Mouse (Mus musculus) neural tube, embryonic 15.5 days (tissue): Measurements from ENCODE around the gene Comp. TPM values are rescaled to one million over a fixed set of nuclear protein-coding genes. Genes with fewer than 3 reads are reported as not detected.

ENCODE experiments used
- ATAC-seq: fragments of 200-750 bp; cut with Nextera tagmentation; 2 replicates; pipeline ENCODE4 v1.8.0; 2017; ENCODE audit warnings: mild to moderate bottlenecking, moderate TSS enrichment, moderate library complexity; ENCODE audit not compliant: low FRiP score
- H3K27ac ChIP-seq: fragments of 300-500 bp; sonication (generic); replicated peaks from 2 replicates; pipeline ENCODE4 v1.5.1; 2015; ENCODE audit warnings: mild to moderate bottlenecking, inconsistent platforms
- H3K27me3 ChIP-seq: fragments of 300-500 bp; sonication (generic); replicated peaks from 2 replicates; pipeline ENCODE4 v1.6.1; 2015; ENCODE audit warnings: inconsistent platforms
- H3K36me3 ChIP-seq: fragments of 300-500 bp; sonication (generic); 2 replicates; pipeline ENCODE4 v1.6.1; 2015; ENCODE audit warnings: inconsistent platforms
- H3K4me1 ChIP-seq: fragments of 300-500 bp; sonication (generic); 2 replicates; pipeline ENCODE4 v1.6.1; 2015; ENCODE audit warnings: inconsistent platforms
- H3K4me2 ChIP-seq: fragments of 300-500 bp; sonication (generic); 2 replicates; pipeline ENCODE4 v1.6.1; 2015; ENCODE audit warnings: inconsistent platforms, mild to moderate bottlenecking, moderate library complexity
- H3K4me3 ChIP-seq: fragments of 300-500 bp; sonication (generic); replicated peaks from 2 replicates; pipeline ENCODE4 v1.5.1; 2015; ENCODE audit warnings: mild to moderate bottlenecking, inconsistent platforms
- H3K9ac ChIP-seq: fragments of 300-500 bp; sonication (generic); replicated peaks from 2 replicates; pipeline ENCODE4 v1.6.1; 2015; ENCODE audit warnings: mild to moderate bottlenecking, inconsistent platforms
- H3K9me3 ChIP-seq: fragments of 300-500 bp; sonication (generic); replicated peaks from 2 replicates; pipeline ENCODE4 v1.6.1; 2016; ENCODE audit warnings: inconsistent platforms
- WGBS: fragments of 180-500 bp; shearing (Covaris S2); methylation state at CpG from one replicate; pipeline ENCODE4 v1.1.7; 2015; ENCODE audit warnings: mixed read lengths; 5-methylcytosine and 5-hydroxymethylcytosine counted together
- polyA plus RNA-seq: library from polyadenylated mRNA; unstranded; fragments of >200 nt; fragmentation: Nextera tagmentation; extraction: Ambion mirVana; gene quantifications from 2 replicates; pipeline ENCODE4 v1.2.1, GENCODE M21; 2015

Gene Comp
- polyA plus RNA-seq, 1 experiment from 2014 or later, result 6.4 TPM

DNA sequence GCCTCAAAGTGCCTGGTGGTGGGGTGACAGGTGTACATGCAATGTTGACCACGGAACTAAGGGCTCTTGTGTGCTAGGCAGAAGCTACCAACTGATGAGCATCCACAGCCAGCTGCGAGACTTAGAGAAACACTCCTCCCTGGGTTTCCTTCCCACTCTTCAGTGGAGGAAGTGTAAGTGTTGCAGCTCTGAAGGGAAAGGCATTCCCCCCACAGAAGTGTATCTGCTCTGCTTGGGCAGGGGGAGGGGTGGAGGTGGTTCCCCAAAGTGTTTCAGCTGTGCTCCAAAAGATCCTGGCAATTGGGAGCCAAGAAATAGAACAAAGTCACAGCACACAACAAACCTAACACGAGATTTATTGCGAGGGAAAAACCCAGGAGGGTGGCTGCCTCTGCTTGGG, 19.4 kb upstream of the Comp start:
- H3K27me3 ChIP-seq, result no peaks in the 10 kb centered on the region
- 70% methylated on average over 4 of the region's 4 CpGs for WGBS
- peak overlapping the region; percentile 98 for H3K4me2 ChIP-seq
- H3K9me3 ChIP-seq, result no peaks in the 10 kb centered on the region
- peak; percentile 4 for ATAC-seq
- peak overlapping the region; percentile 78 for H3K4me3 ChIP-seq
- peak overlapping the region; percentile 86 for H3K27ac ChIP-seq
- 0 out of 2 replicates have a peak, but pooled peaks cover 2% of the 10 kb centered on the region for H3K36me3 ChIP-seq
- peak overlapping the region; percentile 58 for H3K9ac ChIP-seq
- peaks cover 45% of the 10 kb centered on the region for H3K4me1 ChIP-seq

DNA sequence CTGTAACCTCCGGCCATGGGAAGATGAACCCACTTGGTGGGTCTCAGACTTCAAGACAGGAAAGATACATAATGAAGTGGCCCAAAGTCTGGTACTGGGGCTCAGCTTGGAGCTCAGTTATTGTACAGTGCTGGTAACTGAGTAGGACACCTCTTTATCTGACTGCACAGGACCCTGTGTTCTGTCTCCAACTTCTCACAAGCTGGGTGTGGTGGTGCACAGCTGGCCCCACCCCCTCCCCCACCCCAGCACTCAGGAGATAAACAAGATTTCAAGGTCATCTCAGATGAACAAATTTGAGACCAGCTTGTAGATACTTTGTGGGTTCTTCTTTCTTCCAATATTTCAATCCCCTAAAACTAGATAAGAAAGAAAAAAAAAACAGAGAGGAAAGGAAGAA, 17.2 kb upstream of the Comp start:
- 87% methylated on average over 1 of the region's 1 CpGs for WGBS
- Histone ChIP-seq H3K4me2 (no peak overlapping the region), H3K27me3 (no peaks in the 10 kb centered on the region), H3K36me3 (no peaks in the 10 kb centered on the region), H3K4me1 (peaks cover 23% of the 10 kb centered on the region), H3K9ac (no peak overlapping the region), H3K27ac (no peak overlapping the region), H3K4me3 (no peak overlapping the region), H3K9me3 (no peaks in the 10 kb centered on the region)
- no peak for ATAC-seq

DNA sequence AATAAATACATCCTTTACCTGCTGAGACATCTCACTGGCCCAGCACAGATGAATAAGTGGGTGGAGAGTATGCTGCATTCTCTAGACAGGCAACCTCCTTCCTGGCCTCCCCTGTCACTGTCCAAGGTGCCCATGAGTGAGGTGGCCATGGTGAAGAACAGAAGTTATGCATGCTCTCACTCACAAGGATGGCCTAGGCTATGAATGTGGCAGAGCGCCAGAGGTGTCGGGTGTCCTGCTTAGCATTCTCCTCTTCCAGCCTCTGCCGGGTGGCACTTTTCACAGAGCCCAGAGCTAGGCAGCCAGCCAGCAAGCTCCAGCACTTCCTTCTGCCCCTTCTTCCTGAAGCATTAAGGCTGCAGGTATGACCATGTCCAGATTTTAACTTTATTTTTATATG, 13.9 kb upstream of the Comp start:
- ATAC-seq, result no peak
- Histone ChIP-seq H3K4me3 (no peak overlapping the region), H3K9ac (no peak overlapping the region), H3K9me3 (no peaks in the 10 kb centered on the region), H3K27me3 (no peaks in the 10 kb centered on the region), H3K4me1 (0 out of 2 replicates have a peak, but pooled peaks cover 1% of the 10 kb centered on the region), H3K36me3 (no peaks in the 10 kb centered on the region), H3K27ac (no peak overlapping the region), H3K4me2 (no peak overlapping the region)
- WGBS, result 34% methylated on average over 3 of the region's 3 CpGs

DNA sequence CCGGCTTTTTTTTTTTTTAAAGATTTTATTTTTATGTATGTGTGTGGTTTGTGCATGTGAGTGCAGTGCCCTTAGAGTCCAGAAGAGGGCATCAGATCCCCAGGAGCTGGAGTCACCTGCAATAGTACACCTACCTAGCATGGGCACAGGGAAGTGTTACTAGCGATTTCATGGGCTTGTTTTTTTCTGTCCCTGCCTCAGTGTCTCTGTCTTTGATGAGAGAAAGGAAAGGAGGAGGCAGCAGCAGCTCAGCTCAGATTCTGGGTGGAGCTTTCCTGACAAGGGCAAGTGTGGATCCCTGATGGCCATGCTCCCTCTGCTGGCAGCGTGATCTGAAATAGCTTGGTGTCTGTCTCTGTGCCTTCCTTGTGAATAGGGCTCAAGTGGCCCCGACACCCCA, 12.6 kb upstream of the Comp start:
- H3K4me3 ChIP-seq, result no peak overlapping the region
- H3K4me1 ChIP-seq, result no peaks in the 10 kb centered on the region
- H3K27me3 ChIP-seq, result no peaks in the 10 kb centered on the region
- no peaks in the 10 kb centered on the region for H3K36me3 ChIP-seq
- H3K9me3 ChIP-seq, result no peaks in the 10 kb centered on the region
- WGBS, result 53% methylated on average over 4 of the region's 4 CpGs
- ATAC-seq, result no peak
- H3K27ac ChIP-seq, result no peak overlapping the region
- H3K9ac ChIP-seq, result no peak overlapping the region
- H3K4me2 ChIP-seq, result no peak overlapping the region

DNA sequence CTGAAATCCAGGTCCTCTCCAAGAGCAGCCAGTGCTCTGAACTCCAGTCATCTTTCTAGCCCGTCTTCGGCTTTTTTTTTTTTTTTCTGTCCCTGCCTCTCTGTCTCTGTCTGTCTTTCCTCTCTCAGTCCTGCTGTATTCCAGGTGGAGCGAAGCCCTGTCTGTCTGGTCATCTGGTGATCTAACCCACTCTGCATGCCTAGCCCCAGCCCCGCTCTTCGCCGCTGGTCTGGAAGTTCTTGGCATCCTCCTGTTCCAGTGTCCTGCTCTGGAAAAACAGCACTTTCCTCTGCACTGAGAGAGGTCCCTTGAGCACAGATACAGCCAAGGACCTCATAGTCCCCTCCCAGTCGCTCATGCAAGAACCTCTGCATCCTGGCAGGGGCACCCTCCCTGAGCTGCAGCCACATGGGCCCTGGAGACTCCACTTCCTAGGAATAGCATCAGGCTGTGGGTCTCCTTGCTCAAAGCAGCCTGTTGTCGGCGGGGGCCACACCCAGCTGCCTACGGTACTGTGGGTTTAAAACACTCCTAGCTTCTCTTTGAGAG, 11.8 kb upstream of the Comp start:
- Histone ChIP-seq H3K27me3 (no peaks in the 10 kb centered on the region), H3K27ac (no peak overlapping the region), H3K36me3 (no peaks in the 10 kb centered on the region), H3K9ac (no peak overlapping the region; the same call in 1 of the 2 replicates), H3K4me2 (no peak overlapping the region), H3K4me1 (no peaks in the 10 kb centered on the region), H3K9me3 (no peaks in the 10 kb centered on the region), H3K4me3 (no peak overlapping the region)
- WGBS, result 81% methylated on average over 10 of the region's 10 CpGs
- ATAC-seq, result no peak

DNA sequence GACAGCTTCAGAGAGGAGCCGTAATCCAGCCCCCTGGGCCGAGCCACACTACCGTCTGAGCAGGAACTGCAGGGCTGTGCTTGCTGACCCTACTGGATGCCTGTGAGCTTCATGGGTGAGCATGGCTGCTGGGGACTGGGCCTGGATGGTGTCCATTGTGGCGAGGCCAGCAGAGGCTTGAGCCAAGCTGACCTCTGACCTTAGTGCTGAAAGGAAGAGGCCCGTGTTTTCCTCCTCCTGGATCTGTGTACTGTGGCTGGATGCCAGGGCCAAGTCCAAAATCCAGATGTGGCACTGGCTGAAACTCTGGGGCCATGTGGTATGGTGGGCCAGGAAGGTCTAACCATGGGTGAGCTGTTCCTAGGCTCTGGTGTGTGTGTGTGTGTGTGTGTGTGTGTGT, 9.3 kb upstream of the Comp start:
- H3K27me3 ChIP-seq, result no peaks in the 10 kb centered on the region
- no peak overlapping the region for H3K9ac ChIP-seq
- H3K9me3 ChIP-seq, result no peaks in the 10 kb centered on the region
- no peak overlapping the region for H3K4me2 ChIP-seq
- H3K4me3 ChIP-seq, result no peak overlapping the region
- H3K4me1 ChIP-seq, result no peaks in the 10 kb centered on the region
- no peaks in the 10 kb centered on the region for H3K36me3 ChIP-seq
- no peak for ATAC-seq
- no peak overlapping the region for H3K27ac ChIP-seq
- 24% methylated on average over 5 of the region's 5 CpGs for WGBS

DNA sequence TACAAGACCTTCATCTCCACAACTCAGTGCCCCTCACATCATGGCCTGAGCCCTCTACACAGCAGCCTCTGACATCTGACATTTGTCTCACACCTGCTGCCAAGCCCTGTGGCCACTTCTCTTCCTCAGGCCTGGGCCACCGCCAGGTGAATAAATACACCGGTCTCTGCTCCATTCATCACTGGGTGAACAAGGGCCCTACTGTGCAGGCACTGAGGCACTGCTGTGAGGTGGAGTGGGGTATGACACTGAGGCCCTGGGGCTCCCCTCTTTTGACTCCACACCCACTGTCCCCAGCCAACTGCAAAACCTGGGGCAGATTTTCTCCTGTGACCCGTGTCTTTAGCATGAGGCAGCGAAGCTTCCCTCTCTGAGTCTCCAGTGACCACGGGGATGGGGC, 6.8 kb upstream of the Comp start:
- 67% methylated on average over 5 of the region's 5 CpGs for WGBS
- Histone ChIP-seq H3K4me1 (no peaks in the 10 kb centered on the region), H3K36me3 (no peaks in the 10 kb centered on the region), H3K9me3 (no peaks in the 10 kb centered on the region), H3K4me3 (no peak overlapping the region), H3K4me2 (no peak overlapping the region), H3K27me3 (peaks cover 10% of the 10 kb centered on the region), H3K27ac (no peak overlapping the region), H3K9ac (no peak overlapping the region)
- no peak for ATAC-seq

DNA sequence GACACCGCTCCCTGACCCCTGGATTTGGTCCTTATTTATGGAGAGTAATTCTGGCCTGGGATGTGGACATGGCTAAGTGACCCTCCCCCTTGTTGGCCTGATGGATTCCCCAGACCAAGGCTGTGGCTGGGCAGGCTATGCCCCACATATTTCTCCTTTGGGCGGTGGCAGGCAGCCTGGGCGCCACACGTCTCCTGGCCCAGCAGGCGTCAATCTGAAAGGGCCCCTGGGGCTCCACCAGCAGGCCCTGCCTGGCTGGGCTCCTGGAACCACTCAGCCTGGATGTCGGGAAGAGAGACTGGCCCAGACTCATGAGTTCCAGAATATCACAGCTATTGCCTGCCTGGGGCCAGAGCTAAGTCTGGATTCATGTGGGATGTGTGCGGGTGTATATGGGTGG, 2.9 kb upstream of the Comp start:
- 76% methylated on average over 7 of the region's 7 CpGs for WGBS
- no peak overlapping the region for H3K9ac ChIP-seq
- H3K9me3 ChIP-seq, result no peaks in the 10 kb centered on the region
- peaks cover 49% of the 10 kb centered on the region for H3K27me3 ChIP-seq
- no peaks in the 10 kb centered on the region for H3K36me3 ChIP-seq
- H3K4me3 ChIP-seq, result no peak overlapping the region
- H3K4me2 ChIP-seq, result no peak overlapping the region
- no peak overlapping the region for H3K27ac ChIP-seq
- ATAC-seq, result no peak
- peaks cover 22% of the 10 kb centered on the region for H3K4me1 ChIP-seq

DNA sequence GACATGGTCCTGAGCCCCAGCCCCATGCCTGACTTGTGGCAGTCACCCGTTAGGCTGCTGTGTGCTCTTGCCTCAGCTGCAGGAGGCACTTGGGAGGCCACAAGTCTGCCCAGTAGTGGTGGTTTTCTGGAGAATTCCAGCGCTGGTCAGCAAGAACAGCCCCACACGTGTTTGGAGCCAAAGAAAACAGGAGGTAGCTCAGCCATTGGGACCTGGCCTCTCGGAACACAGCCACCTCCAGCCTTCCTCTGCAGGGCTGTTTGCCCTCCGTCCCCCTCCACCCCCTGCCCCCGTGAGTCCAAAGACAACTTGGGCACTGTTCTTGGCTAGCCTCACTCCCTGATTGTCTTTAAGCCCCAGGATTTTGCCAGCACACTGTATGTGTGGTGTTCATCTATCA, 1.4 kb upstream of the Comp start:
- H3K27ac ChIP-seq, result no peak overlapping the region
- H3K9ac ChIP-seq, result no peak overlapping the region
- no peak overlapping the region for H3K4me3 ChIP-seq
- no peak for ATAC-seq
- 40% methylated on average over 6 of the region's 6 CpGs for WGBS
- no peak overlapping the region for H3K4me2 ChIP-seq
- peaks cover 35% of the 10 kb centered on the region for H3K4me1 ChIP-seq
- peaks cover 64% of the 10 kb centered on the region for H3K27me3 ChIP-seq
- H3K9me3 ChIP-seq, result no peaks in the 10 kb centered on the region
- H3K36me3 ChIP-seq, result no peaks in the 10 kb centered on the region

DNA sequence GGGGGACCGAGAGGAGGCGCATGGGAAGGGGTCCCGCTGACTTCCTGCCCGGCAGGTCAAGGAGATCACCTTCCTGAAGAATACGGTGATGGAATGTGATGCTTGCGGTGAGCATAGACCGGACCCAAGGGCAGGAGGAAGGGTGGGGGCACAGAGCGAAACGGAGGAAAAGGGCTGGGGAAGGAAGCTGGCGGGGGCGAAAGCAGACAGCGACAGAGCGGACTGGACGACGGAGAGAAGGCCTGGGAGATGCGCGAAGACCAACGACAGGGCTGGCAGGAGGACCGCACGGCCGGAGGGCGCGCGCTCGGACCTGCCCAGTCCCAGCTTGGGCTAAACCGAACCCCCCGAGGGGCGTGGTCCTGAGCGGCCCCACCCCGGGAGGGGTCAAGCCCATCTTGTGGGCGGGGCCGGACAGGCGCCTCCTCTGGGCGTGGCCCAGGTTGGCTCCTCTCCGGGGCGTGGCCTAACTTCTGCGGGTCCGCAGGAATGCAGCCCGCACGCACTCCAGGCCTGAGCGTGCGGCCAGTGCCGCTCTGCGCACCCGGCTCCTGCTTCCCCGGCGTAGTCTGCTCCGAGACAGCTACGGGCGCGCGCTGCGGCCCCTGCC, 1.1 kb downstream of the Comp start:
- peak overlapping the region; percentile 32 for H3K4me3 ChIP-seq
- no peak overlapping the region for H3K9ac ChIP-seq
- H3K4me2 ChIP-seq, result peak overlapping the region; percentile 55
- H3K4me1 ChIP-seq, result peaks cover 35% of the 10 kb centered on the region
- no peak overlapping the region for H3K27ac ChIP-seq
- peaks cover 89% of the 10 kb centered on the region for H3K27me3 ChIP-seq
- H3K9me3 ChIP-seq, result no peaks in the 10 kb centered on the region
- H3K36me3 ChIP-seq, result no peaks in the 10 kb centered on the region
- WGBS, result under 1% methylated on average over 53 of the region's 53 CpGs
- ATAC-seq, result peak; percentile 55

DNA sequence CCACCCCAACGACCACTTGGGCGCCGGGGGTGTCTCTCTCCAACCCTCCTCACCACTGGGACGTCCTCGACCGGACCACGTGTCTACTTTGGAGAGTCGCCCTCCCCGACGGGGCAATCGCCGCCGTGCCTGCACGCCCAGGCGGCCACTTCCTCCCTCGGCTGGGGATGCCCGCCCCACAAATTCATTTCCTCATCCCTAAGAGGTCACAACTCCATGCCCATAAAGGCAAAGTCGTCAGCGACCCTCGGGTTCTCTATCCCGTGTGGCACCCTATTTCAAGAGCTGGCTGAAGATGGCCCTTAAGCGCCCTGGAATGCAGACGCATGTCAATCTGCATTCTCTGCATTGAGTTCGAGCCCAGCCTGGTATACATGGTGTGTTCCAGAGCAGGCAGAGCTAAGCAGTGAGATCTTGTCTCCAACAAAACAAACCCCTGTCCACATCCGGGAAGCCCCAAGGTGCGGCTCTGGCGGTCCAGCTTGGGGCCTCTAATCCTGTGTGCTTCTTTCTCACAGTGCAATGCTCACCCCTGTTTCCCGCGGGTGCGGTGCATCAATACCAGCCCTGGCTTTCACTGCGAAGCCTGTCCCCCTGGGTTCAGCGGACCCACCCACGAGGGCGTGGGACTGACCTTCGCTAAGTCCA, 2.0 kb downstream of the Comp start:
- no peak overlapping the region for H3K9ac ChIP-seq

DNA sequence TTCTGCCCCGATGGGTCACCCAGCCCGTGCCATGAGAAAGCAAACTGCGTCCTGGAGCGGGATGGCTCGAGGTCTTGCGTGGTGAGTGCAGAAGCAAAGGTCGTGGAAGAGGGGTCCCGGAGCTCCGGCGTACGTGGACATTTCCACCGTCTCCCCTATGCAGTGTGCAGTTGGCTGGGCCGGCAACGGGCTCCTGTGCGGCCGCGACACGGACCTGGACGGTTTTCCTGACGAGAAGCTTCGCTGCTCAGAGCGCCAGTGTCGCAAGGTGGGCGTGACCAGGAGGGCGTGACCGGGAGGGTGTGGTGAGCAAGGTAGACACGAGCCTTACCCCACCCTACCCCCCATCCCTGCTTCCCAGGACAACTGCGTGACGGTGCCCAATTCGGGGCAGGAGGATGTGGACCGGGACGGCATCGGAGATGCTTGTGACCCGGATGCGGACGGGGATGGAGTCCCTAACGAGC, 3.0 kb downstream of the Comp start:
- no peaks in the 10 kb centered on the region for H3K9me3 ChIP-seq
- H3K9ac ChIP-seq, result 0 out of 2 replicates have a peak overlapping the region, but pooled peaks have one; percentile 14
- H3K4me1 ChIP-seq, result peaks cover 35% of the 10 kb centered on the region
- ATAC-seq, result no peak
- peaks cover 84% of the 10 kb centered on the region for H3K27me3 ChIP-seq
- H3K27ac ChIP-seq, result no peak overlapping the region
- H3K4me3 ChIP-seq, result peak overlapping the region; percentile 16
- H3K4me2 ChIP-seq, result peak overlapping the region; percentile 26
- 9% methylated on average over 37 of the region's 37 CpGs for WGBS
- no peaks in the 10 kb centered on the region for H3K36me3 ChIP-seq

More for the DNA sequence above, 2.0 kb downstream of the Comp start:
- H3K9me3 ChIP-seq, result no peaks in the 10 kb centered on the region
- no peaks in the 10 kb centered on the region for H3K36me3 ChIP-seq
- peak; percentile 18; the same call in 1 of the 2 replicates for ATAC-seq
- no peak overlapping the region for H3K27ac ChIP-seq
- WGBS, result 4% methylated on average over 35 of the region's 35 CpGs
- peaks cover 35% of the 10 kb centered on the region for H3K4me1 ChIP-seq
- H3K4me3 ChIP-seq, result peak overlapping the region; percentile 32; the same call in 1 of the 2 replicates
- H3K4me2 ChIP-seq, result peak overlapping the region; percentile 55
- H3K27me3 ChIP-seq, result peaks cover 86% of the 10 kb centered on the region
